ENCODE assay signal across 13 mouse cellular contexts in the genomic region with DNA sequence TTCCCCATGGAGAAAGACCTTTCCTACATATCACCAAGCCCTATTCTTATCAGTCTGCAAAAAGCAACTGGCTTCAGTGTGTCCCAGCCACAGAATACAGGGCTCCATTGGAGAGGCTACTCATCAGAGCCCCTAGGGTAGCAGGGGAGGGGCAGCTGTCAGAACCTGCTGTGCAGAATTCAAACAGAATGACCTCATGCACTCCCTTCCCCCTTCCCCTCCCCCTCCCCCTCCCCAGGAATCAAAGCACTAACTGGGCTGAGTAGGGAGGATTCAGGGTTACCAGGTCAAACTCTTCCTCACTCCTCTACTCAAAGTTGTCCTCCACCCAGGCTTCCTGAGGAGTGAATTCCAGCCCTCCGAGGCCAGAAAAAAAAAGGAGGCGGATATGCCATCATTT.
DNase-seq lines count a peak whose midpoint lies in the region; ATAC-seq and TF ChIP-seq lines count a peak whose summit lies in the region.
"Had no signal": no experiment of that assay in that cellular context is flagged by ENCODE, and none has a peak within 500 bp of the region (broad histone marks: within the 10 kb centered on the region; RNA-seq: fewer than 3 reads in every experiment).

No protein-coding gene starts in this region.

- 9% methylated on average over 2 of the region's 2 CpGs for WGBS in hindbrain, embryonic 10.5 days
- WGBS in hindbrain, embryonic 16.5 days, result 7% methylated on average over 2 of the region's 2 CpGs
- WGBS in hindbrain, embryonic 14.5 days, result 13% methylated on average over 2 of the region's 2 CpGs

- no peaks in the 10 kb centered on the region for H3K9me3 ChIP-seq in hindbrain, embryonic 10.5 days
- H3K9me3 ChIP-seq in hindbrain, embryonic 16.5 days (ENCODE audit: control insufficient read depth, low read length), result no peaks in the 10 kb centered on the region
- no peaks in the 10 kb centered on the region for H3K9me3 ChIP-seq in ES-E14 (ENCODE audit: control insufficient read depth, insufficient read depth, low read depth, low read length)
- no peaks in the 10 kb centered on the region for H3K9me3 ChIP-seq in hindbrain, embryonic 14.5 days (ENCODE audit: control insufficient read depth, low read length)
- H3K9me3 ChIP-seq: limb, embryonic 12.5 days had no signal

- H3K4me3 ChIP-seq in hindbrain, embryonic 10.5 days, result no peak overlapping the region
- H3K4me3 ChIP-seq in hindbrain, embryonic 16.5 days (ENCODE audit: low read length), result no peak overlapping the region
- no peak overlapping the region for H3K4me3 ChIP-seq in ES-E14 (ENCODE audit: insufficient read depth in 1 of 2, low read depth in 1 of 2, low read length in 2 of 2, poor library complexity in 1 of 2, severe bottlenecking in 1 of 2)
- H3K4me3 ChIP-seq in hindbrain, embryonic 14.5 days (replicated peaks; ENCODE audit: low read length), result no peak overlapping the region
- H3K4me3 ChIP-seq: layer of hippocampus, adult 2 months; limb, embryonic 12.5 days had no signal

- ATAC-seq in hindbrain, embryonic 16.5 days, result no peak
- peak; percentile 19; the same call in 1 of the 2 replicates for ATAC-seq in hindbrain, embryonic 14.5 days (ENCODE audit: low FRiP score)

- in situ Hi-C loops in ES-E14 (cut with MboI; ENCODE audit: low sequenced_read_pairs in 2 of 2, unreplicated experiment in 2 of 2), result no loop called here

- H3K4me1 ChIP-seq in hindbrain, embryonic 10.5 days (replicated peaks), result peaks cover 72% of the 10 kb centered on the region
- H3K4me1 ChIP-seq in hindbrain, embryonic 16.5 days (ENCODE audit: control insufficient read depth, insufficient read depth, low read depth, low read length), result peaks cover 36% of the 10 kb centered on the region
- peaks cover 0 to 15% of the 10 kb centered on the region in 2 experiments; a peak in 2 of 4 replicates for H3K4me1 ChIP-seq in ES-E14 (ENCODE audit: control insufficient read depth in 2 of 2, insufficient read depth in 2 of 2, low read length in 2 of 2, poor library complexity in 1 of 2)
- peaks cover 50% of the 10 kb centered on the region for H3K4me1 ChIP-seq in hindbrain, embryonic 14.5 days (replicated peaks; ENCODE audit: control insufficient read depth, insufficient read depth, low read length)

- peaks cover 10% of the 10 kb centered on the region; the same call in 1 of the 2 replicates for H3K36me3 ChIP-seq in hindbrain, embryonic 10.5 days
- H3K36me3 ChIP-seq in hindbrain, embryonic 16.5 days (ENCODE audit: control insufficient read depth, insufficient read depth, low read length), result no peaks in the 10 kb centered on the region
- H3K36me3 ChIP-seq in ES-E14 (ENCODE audit: control insufficient read depth, insufficient read depth, low read length, poor library complexity, severe bottlenecking), result no peaks in the 10 kb centered on the region
- H3K36me3 ChIP-seq in hindbrain, embryonic 14.5 days (replicated peaks; ENCODE audit: control insufficient read depth, insufficient read depth), result no peaks in the 10 kb centered on the region

- no peak overlapping the region; the same call in 1 of the 2 replicates for H3K9ac ChIP-seq in hindbrain, embryonic 16.5 days (ENCODE audit: low read depth, low read length)
- H3K9ac ChIP-seq in ES-E14 (ENCODE audit: insufficient read depth, low read depth, low read length, poor library complexity, severe bottlenecking), result no peak overlapping the region
- H3K9ac ChIP-seq in hindbrain, embryonic 14.5 days, result no peak overlapping the region
- H3K9ac ChIP-seq: limb, embryonic 12.5 days had no signal

- H3K27me3 ChIP-seq in hindbrain, embryonic 10.5 days (ENCODE audit: insufficient read depth, poor library complexity, severe bottlenecking), result no peaks in the 10 kb centered on the region
- no peaks in the 10 kb centered on the region for H3K27me3 ChIP-seq in hindbrain, embryonic 16.5 days (replicated peaks; ENCODE audit: control insufficient read depth, insufficient read depth, low read length)
- H3K27me3 ChIP-seq in hindbrain, embryonic 14.5 days (ENCODE audit: control insufficient read depth, insufficient read depth, low read length), result no peaks in the 10 kb centered on the region
- H3K27me3 ChIP-seq: CH12.LX; limb, embryonic 12.5 days had no signal

- H3K27ac ChIP-seq in hindbrain, embryonic 10.5 days, result peak overlapping the region; percentile 83
- H3K27ac ChIP-seq in hindbrain, embryonic 16.5 days (ENCODE audit: low read depth, low read length), result no peak overlapping the region
- H3K27ac ChIP-seq in ES-E14 (ENCODE audit: insufficient read depth, low read depth, low read length, poor library complexity, severe bottlenecking), result no peak overlapping the region
- no peak overlapping the region for H3K27ac ChIP-seq in hindbrain, embryonic 14.5 days
- H3K27ac ChIP-seq: layer of hippocampus, adult 2 months; limb, embryonic 12.5 days had no signal

- H3K4me2 ChIP-seq in hindbrain, embryonic 16.5 days (ENCODE audit: low read length), result no peak overlapping the region
- no peak overlapping the region for H3K4me2 ChIP-seq in hindbrain, embryonic 14.5 days (replicated peaks)
- H3K4me2 ChIP-seq: limb, embryonic 12.5 days had no signal

- peak; percentile 80 for DNase-seq in hindbrain, embryonic 10.5 days (ENCODE audit: low spot score)
- DNase-seq in ES-E14 (ENCODE audit: low read depth, low spot score) (peak; percentile 51), liver (no peak)
- DNase-seq in embryo, embryonic 10.5 days (ENCODE audit: low spot score), result peak; percentile 81
- DNase-seq in hindbrain, embryonic 14.5 days (ENCODE audit: low spot score), result no peak
- no peak for DNase-seq in right cerebral cortex, adult 2 months (ENCODE audit: low spot score in 2 of 2)
- no peak for DNase-seq in T-cell, adult 2 months (ENCODE audit: low spot score)
- DNase-seq: lung, postnatal 10 days; thymus, adult 18-20 months had no signal

TF ChIP-seq in ES-E14, 5 proteins besides CTCF, POLR2A, EP300 and RAD21:
- TF ChIP-seq ZC3H11A (IDR thresholded peaks at IDR 0.05; ENCODE audit: borderline replicate concordance, low read depth, low read length), result no peak
- no peak for TF ChIP-seq MAFK (IDR thresholded peaks at IDR 0.05; ENCODE audit: insufficient read depth, low read depth, low read length)
- no peak for TF ChIP-seq CHD2 (IDR thresholded peaks at IDR 0.05; ENCODE audit: low read depth, low read length)
- TF ChIP-seq ZNF384 (IDR thresholded peaks at IDR 0.05; ENCODE audit: low read depth, low read length), result no peak
- no peak for TF ChIP-seq HCFC1 (IDR thresholded peaks at IDR 0.05; ENCODE audit: borderline replicate concordance, insufficient read depth, low read length)
TF ChIP-seq in ES-E14: peak in this region for 0.

Comparison
In these comparisons a context has a peak if more than half of its experiments do, and no peak if none do; other contexts are left out.
1. DNase-seq: peak in hindbrain, embryonic 10.5 days (single experiment), ES-E14 (single experiment) and embryo, embryonic 10.5 days (single experiment); none in hindbrain, embryonic 14.5 days (single experiment), right cerebral cortex, adult 2 months (0 of 2), T-cell, adult 2 months (single experiment) and liver (single experiment).